Mouse (Mus musculus): ENCODE results near the gene Tmem132c.

- no peak for TF ChIP-seq CTCF (IDR thresholded peaks at IDR 0.05; ENCODE audit: borderline replicate concordance, extremely low read depth, insufficient read depth, insufficient read length)
- no peak for TF ChIP-seq POLR2A (IDR thresholded peaks at IDR 0.05; ENCODE audit: borderline replicate concordance, extremely low read depth, insufficient read depth, insufficient read length, poor library complexity, severe bottlenecking)
These were observed 132.6 kb downstream of the Tmem132c start for GRCm38 (mm10) chr5:127374251-127374650.
